Mouse (Mus musculus) cerebellum, adult 8-10 months (tissue): ENCODE data around the gene Gm10477.
"Not testable (repeated sequence)": the region's sequence is repeated elsewhere in the genome, so short reads cannot be mapped to it uniquely, and the experiment has no call there.

Source experiments
- DNase-seq: peaks from one replicate; pipeline ENCODE4 v3.0.0; 2022

Gm10477 gene

GRCm38 (mm10) chrX:56524442-56524841 lies at the start of gene Gm10477:
Gene Gm10477, plus strand, starts transcription at chrX:56524742.
- DNase-seq, result not testable (repeated sequence)

GRCm38 (mm10) chrX:56477553-56477952 lies 47.0 kb upstream of the Gm10477 start:
- DNase-seq, result no peak

- no peak for DNase-seq
These were observed 42.6 kb upstream of the Gm10477 start for GRCm38 (mm10) chrX:56481906-56482305.

- peak; percentile 72 for DNase-seq
These were observed 34.8 kb upstream of the Gm10477 start for GRCm38 (mm10) chrX:56489758-56490157.

- no peak for DNase-seq
These were observed 27.3 kb upstream of the Gm10477 start for GRCm38 (mm10) chrX:56497241-56497640.

- peak; percentile 61 for DNase-seq
These were observed 6.7 kb downstream of the Gm10477 start for GRCm38 (mm10) chrX:56531266-56531665.

- DNase-seq, result no peak
These were observed 12.6 kb downstream of the Gm10477 start for GRCm38 (mm10) chrX:56537162-56537561.

GRCm38 (mm10) chrX:56549506-56549905 lies 25.0 kb downstream of the Gm10477 start, which contains the start of gene Gm648:
Gene Gm648, minus strand, starts transcription at chrX:56549606.
- no peak for DNase-seq

- no peak for DNase-seq
These were observed 29.0 kb downstream of the Gm10477 start for GRCm38 (mm10) chrX:56553584-56553983.

GRCm38 (mm10) chrX:56572465-56572864 lies 47.9 kb downstream of the Gm10477 start:
- DNase-seq, result no peak
